Mouse (Mus musculus) limb, embryonic 15.5 days (tissue): ENCODE data around the gene Olfr874. TPM values are rescaled to one million over a fixed set of nuclear protein-coding genes. Genes with fewer than 3 reads are reported as not detected.

Experiments used
- ATAC-seq: fragments of 200-750 bp; cut with Nextera tagmentation; 2 replicates; pipeline ENCODE4 v1.8.0; 2017; ENCODE audit warnings: low read depth, moderate TSS enrichment; ENCODE audit not compliant: insufficient number of reproducible peaks, low FRiP score, low TSS enrichment
- H3K27ac ChIP-seq: fragments of 300-500 bp; sonication (generic); 2 replicates; pipeline ENCODE4 v1.5.1; 2015; ENCODE audit warnings: moderate library complexity, mild to moderate bottlenecking, inconsistent platforms
- H3K27me3 ChIP-seq: fragments of 300-500 bp; sonication (generic); 2 replicates; pipeline ENCODE4 v1.6.1; 2015; ENCODE audit warnings: inconsistent platforms
- H3K36me3 ChIP-seq: fragments of 300-500 bp; sonication (generic); 2 replicates; pipeline ENCODE4 v1.6.1; 2015; ENCODE audit warnings: inconsistent platforms
- H3K4me1 ChIP-seq: fragments of 300-500 bp; sonication (generic); 2 replicates; pipeline ENCODE4 v1.6.1; 2015; ENCODE audit warnings: inconsistent platforms
- H3K4me2 ChIP-seq: fragments of 300-500 bp; sonication (generic); 2 replicates; pipeline ENCODE4 v1.6.1; 2015; ENCODE audit warnings: mild to moderate bottlenecking, inconsistent platforms
- H3K4me3 ChIP-seq: fragments of 300-500 bp; sonication (generic); 2 replicates; pipeline ENCODE4 v1.5.1; 2015; ENCODE audit warnings: mild to moderate bottlenecking, inconsistent platforms
- H3K9ac ChIP-seq: fragments of 300-500 bp; sonication (generic); 2 replicates; pipeline ENCODE4 v1.6.1; 2015; ENCODE audit warnings: inconsistent platforms
- H3K9me3 ChIP-seq: fragments of 300-500 bp; sonication (generic); 2 replicates; pipeline ENCODE4 v1.6.1; 2016; ENCODE audit warnings: inconsistent platforms
- WGBS: fragments of 180-500 bp; shearing (Covaris S2); methylation state at CpG from one replicate; pipeline ENCODE4 v1.1.7; 2015; 5-methylcytosine and 5-hydroxymethylcytosine counted together
- polyA plus RNA-seq: library from polyadenylated mRNA; unstranded; fragments of >200 nt; fragmentation: Nextera tagmentation; extraction: Ambion mirVana; gene quantifications from 2 replicates; pipeline ENCODE4 v1.2.1, GENCODE M21; 2015

Gene Olfr874
- not detected in 2 replicates for polyA plus RNA-seq

DNA sequence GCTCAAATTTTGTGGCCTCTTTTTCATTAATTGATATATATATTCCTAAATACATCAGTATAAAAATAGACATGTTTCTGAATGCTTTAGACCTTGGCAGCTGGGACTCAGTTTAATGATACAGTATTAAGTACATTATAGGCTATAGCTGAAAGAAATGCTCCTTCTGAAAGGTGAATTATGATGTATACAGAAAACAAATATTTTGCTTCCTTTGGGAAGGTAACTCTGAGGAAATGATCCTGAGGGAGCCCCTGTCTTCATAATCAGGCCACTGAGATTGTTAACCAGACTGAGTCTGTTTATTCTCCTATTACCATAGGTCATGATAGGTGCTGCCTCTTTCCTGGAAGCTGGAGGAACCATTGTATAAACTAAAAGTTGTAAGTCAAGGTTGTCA, at the start of gene Olfr874:
Gene Olfr874, plus strand, starts transcription at position 301 of the 400 bp plus-strand sequence.
- H3K4me1 ChIP-seq: no peaks in the 10 kb centered on the region
- ATAC-seq: no peak
- no peak within 1 kb of the TSS for H3K9ac ChIP-seq
- no peak within 1 kb of the TSS for H3K27ac ChIP-seq
- H3K27me3 ChIP-seq: no peaks in the 10 kb centered on the region
- H3K4me2 ChIP-seq: no peak within 1 kb of the TSS
- no peaks in the 10 kb centered on the region for H3K9me3 ChIP-seq
- H3K4me3 ChIP-seq: no peak within 1 kb of the TSS
- H3K36me3 ChIP-seq: no peaks in the 10 kb centered on the region

DNA sequence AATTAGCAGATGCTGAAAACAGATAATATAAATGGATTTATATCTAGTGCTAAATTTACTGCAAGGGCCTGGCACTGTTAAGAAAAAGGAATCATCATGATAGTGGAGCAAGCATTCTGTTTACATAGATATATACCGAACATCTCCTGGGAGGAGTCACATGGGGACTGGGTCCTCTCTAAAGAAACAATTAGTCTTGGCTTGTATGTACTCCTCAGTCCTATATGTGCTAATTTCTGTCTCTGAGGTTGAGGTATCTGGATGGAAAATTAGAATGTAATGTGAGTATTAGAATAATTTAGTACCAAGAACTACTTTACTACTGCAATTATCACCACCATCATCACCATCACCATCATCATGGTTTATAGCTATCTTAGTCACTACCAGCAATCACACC, 28.8 kb upstream of the Olfr874 start, which contains the start of gene Olfr160:
Gene Olfr160, minus strand, starts transcription at position 101 of the 400 bp plus-strand sequence.
- H3K27me3 ChIP-seq: no peaks in the 10 kb centered on the region
- ATAC-seq: no peak
- 73% methylated on average over 1 of the region's 1 CpGs for WGBS
- no peaks in the 10 kb centered on the region for H3K9me3 ChIP-seq
- no peak within 1 kb of the TSS for H3K27ac ChIP-seq
- H3K4me3 ChIP-seq: no peak within 1 kb of the TSS
- H3K4me1 ChIP-seq: no peaks in the 10 kb centered on the region
- H3K36me3 ChIP-seq: no peaks in the 10 kb centered on the region
- H3K9ac ChIP-seq: no peak within 1 kb of the TSS
- no peak within 1 kb of the TSS for H3K4me2 ChIP-seq

DNA sequence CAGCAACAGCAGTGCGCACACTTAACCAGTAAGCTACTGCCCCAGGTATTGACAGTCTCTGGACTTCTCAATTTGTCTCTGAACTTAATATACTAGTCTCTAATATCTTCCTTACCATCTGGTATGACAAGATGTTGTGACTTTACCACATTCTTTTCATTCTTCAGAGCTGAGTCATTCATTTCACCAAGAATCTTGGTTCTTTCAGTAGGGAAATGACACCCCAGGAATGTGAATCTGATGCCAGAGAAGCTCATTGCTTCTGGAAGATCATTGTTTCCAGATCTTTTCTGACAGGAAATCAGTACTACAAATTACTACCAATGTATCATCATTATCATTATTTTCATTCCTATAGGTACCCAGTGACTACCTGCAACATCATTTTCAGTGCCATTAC, 10.6 kb upstream of the Olfr874 start:
- Histone ChIP-seq H3K4me2 (no peak overlapping the region), H3K27me3 (no peaks in the 10 kb centered on the region), H3K4me1 (no peaks in the 10 kb centered on the region), H3K9me3 (no peaks in the 10 kb centered on the region), H3K9ac (no peak overlapping the region), H3K27ac (no peak overlapping the region), H3K4me3 (no peak overlapping the region), H3K36me3 (no peaks in the 10 kb centered on the region)
- no peak for ATAC-seq
- 81% methylated on average over 1 of the region's 1 CpGs for WGBS

DNA sequence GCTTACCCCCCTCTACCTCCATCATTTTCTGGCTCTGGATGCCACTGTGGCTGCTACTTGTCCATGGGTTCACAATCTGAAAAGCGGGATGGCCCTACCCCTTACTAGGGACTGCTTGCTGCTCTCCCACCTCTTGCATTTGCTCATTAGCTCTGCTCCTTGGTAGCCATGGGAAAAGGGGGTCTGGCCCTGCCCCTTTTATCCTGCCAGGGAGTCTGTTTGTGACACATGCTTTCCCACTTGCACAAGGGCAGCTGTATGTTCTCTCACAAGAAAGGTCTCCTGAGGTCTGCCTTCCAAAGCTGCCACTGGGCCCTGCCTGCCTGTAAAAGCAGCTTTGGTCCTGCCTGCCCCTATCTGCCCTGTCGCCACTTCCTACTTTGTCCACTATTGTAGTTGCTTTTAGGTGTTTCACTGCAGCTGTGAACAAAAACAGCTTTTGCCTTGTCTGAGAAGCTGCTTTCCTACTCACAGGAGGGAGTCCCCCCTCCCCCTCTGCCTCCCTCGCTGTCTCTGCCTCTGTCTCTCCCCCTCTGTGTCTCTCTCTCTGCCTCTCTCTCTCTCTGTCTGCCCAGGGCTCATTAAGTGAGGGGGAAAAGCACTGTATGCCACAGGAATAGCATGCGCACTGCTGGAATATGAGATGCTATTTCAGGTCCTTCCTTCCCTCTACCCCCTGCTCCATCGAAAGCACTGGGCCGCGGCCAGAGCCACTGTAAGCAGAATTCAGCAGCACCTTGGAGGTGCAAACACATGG, 5.6 kb downstream of the Olfr874 start:
- H3K9me3 ChIP-seq: no peaks in the 10 kb centered on the region
- H3K9ac ChIP-seq: no peak overlapping the region
- no peaks in the 10 kb centered on the region for H3K36me3 ChIP-seq
- H3K4me3 ChIP-seq: no peak overlapping the region
- 33% methylated on average over 7 of the region's 7 CpGs for WGBS
- no peaks in the 10 kb centered on the region for H3K27me3 ChIP-seq
- no peak overlapping the region for H3K4me2 ChIP-seq
- no peak for ATAC-seq
- 0 out of 2 replicates have a peak, but pooled peaks cover 7% of the 10 kb centered on the region for H3K4me1 ChIP-seq
- no peak overlapping the region for H3K27ac ChIP-seq

DNA sequence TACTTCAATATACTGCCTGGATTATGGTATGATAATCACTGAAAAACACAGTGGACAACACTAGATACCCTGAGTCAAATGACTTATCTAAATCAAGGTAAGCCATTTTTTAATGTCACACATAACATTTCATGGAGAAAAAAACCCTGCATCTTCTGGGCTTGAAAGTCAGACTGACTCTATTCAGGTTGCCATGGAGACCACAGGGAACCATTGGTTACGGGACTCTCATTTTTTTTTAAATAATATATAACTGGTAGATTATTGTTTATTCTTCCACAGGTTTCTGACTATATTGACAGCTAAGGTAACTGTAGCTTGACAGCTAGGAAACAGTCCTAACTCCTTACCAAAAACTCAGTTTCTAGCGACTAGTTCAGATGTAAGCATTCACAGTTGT, 6.6 kb downstream of the Olfr874 start:
- no peaks in the 10 kb centered on the region for H3K27me3 ChIP-seq
- no peaks in the 10 kb centered on the region for H3K36me3 ChIP-seq
- no peak overlapping the region for H3K9ac ChIP-seq
- H3K4me3 ChIP-seq: no peak overlapping the region
- no peaks in the 10 kb centered on the region for H3K9me3 ChIP-seq
- H3K4me1 ChIP-seq: 0 out of 2 replicates have a peak, but pooled peaks cover 7% of the 10 kb centered on the region
- ATAC-seq: no peak
- WGBS: 77% methylated on average over 2 of the region's 2 CpGs
- no peak overlapping the region for H3K4me2 ChIP-seq
- no peak overlapping the region for H3K27ac ChIP-seq

DNA sequence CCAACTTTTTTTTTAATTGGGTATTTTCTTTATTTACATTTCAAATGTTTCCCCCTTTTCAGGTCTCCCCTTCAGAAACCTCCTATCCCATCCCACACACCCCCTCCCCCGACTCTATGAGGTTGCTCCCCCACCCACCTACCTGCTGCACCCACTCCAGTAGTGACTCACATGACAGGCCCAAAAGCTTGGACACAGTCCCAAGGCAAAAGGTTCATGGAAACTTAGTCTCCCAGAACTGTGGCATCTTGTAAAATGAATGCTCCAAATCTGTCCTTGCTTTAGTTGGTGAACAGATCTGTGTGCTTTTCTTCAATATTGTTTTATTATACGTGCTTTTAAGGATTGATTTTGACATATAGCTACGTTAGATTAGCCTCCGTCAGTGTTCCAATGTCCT, 7.1 kb downstream of the Olfr874 start:
- no peak for ATAC-seq
- Histone ChIP-seq H3K27me3 (no peaks in the 10 kb centered on the region), H3K9me3 (no peaks in the 10 kb centered on the region), H3K27ac (no peak overlapping the region), H3K4me1 (0 out of 2 replicates have a peak, but pooled peaks cover 7% of the 10 kb centered on the region), H3K4me2 (no peak overlapping the region), H3K4me3 (no peak overlapping the region), H3K36me3 (no peaks in the 10 kb centered on the region), H3K9ac (no peak overlapping the region)
- 65% methylated on average over 4 of the region's 4 CpGs for WGBS

DNA sequence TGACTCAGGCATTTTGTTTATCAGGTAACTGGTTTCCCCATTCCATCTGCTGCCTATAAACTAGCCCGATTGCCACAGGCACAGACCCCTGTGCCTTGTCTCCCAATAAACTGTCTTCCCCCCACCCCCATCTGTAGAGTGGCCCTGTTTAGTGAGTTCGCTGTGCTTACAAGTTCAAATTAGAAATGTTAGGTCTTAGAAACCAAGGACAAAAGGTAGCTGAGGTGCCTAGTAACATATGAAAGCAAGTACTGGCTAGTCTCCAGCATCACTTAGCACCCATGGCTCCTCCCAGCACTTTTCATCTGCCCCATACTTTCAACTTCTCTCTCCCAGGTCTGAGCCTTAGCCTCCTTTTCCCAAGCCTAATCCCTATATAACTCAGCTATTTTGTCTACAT, 16.8 kb downstream of the Olfr874 start:
- Histone ChIP-seq H3K9me3 (no peaks in the 10 kb centered on the region), H3K4me3 (no peak overlapping the region), H3K4me2 (no peak overlapping the region), H3K4me1 (no peaks in the 10 kb centered on the region), H3K27me3 (no peaks in the 10 kb centered on the region), H3K27ac (no peak overlapping the region), H3K36me3 (no peaks in the 10 kb centered on the region), H3K9ac (no peak overlapping the region)
- 51% methylated on average over 2 of the region's 2 CpGs for WGBS
- ATAC-seq: no peak

DNA sequence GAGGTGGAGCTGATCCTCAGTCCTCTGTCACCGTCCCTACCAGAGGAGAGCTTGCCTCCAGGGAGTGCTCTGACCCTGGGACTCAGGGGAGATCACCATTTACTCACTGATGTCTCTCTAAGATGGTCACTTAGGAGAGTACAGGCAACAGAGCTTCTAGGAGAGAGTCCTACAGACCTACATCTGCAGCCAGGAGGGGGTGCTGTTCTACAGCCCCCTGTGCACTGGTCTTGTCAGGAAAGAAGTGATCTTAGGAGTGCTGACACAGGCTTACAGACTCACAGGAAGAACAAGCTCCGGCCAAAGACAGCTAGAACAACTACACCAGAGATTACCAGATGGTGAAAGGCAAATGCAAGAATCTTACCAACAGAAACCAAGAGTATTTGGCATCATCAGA, 17.6 kb downstream of the Olfr874 start:
- 61% methylated on average over 2 of the region's 2 CpGs for WGBS
- H3K36me3 ChIP-seq: no peaks in the 10 kb centered on the region
- no peak overlapping the region for H3K9ac ChIP-seq
- no peak overlapping the region for H3K4me2 ChIP-seq
- no peak for ATAC-seq
- H3K4me3 ChIP-seq: no peak overlapping the region
- no peaks in the 10 kb centered on the region for H3K27me3 ChIP-seq
- no peak overlapping the region for H3K27ac ChIP-seq
- H3K4me1 ChIP-seq: no peaks in the 10 kb centered on the region
- H3K9me3 ChIP-seq: no peaks in the 10 kb centered on the region

DNA sequence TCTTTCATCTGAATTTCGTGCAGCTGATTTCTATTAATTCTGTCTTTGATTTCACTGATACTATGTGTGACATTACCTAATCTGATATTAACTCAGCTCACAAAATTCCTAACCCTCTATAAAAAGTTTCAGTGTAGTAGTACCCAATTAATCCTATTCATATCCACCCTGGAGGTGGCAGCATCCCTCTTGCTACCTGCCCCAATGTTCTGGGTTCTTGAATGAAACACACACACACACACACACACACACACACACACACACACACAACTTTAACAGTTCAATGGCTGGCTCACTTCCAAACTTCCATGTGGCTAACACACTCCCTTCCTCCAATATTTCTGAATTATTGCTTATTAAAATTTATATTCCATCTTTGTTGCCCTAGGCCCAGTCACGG, 25.8 kb downstream of the Olfr874 start:
- Histone ChIP-seq H3K4me1 (0 out of 2 replicates have a peak, but pooled peaks cover 3% of the 10 kb centered on the region), H3K27ac (no peak overlapping the region), H3K27me3 (no peaks in the 10 kb centered on the region), H3K9ac (no peak overlapping the region), H3K4me3 (no peak overlapping the region), H3K9me3 (no peaks in the 10 kb centered on the region), H3K36me3 (no peaks in the 10 kb centered on the region), H3K4me2 (no peak overlapping the region)
- no peak for ATAC-seq
- WGBS: 39% methylated on average over 2 of the region's 2 CpGs

DNA sequence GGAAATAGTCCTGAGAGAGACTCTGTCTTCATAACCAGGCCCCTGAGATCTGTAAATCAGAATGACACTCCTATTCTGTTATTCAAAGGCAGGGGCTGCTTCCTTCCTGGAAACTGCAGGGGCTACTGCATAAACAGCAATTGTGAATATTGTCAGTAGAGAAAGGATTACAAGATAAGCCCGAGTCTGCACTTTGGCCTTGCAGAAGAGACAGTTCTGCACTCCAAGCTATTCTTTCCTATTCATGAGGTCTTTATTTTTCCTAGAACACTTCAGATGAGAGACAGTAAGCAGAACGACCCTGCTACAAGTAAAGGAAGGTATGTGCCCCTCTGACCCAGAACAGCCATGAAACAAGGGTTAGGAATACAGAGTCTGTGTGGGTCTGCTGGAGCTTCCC, 26.9 kb downstream of the Olfr874 start, which contains the start of gene Olfr875:
Gene Olfr875, plus strand, starts transcription at position 99 of the 400 bp plus-strand sequence.
- Histone ChIP-seq H3K27me3 (no peaks in the 10 kb centered on the region), H3K9me3 (no peaks in the 10 kb centered on the region), H3K36me3 (no peaks in the 10 kb centered on the region), H3K4me2 (no peak within 1 kb of the TSS), H3K4me3 (no peak within 1 kb of the TSS), H3K27ac (no peak within 1 kb of the TSS), H3K9ac (no peak within 1 kb of the TSS), H3K4me1 (0 out of 2 replicates have a peak, but pooled peaks cover 3% of the 10 kb centered on the region)
- no peak for ATAC-seq
- 46% methylated on average over 2 of the region's 2 CpGs for WGBS

DNA sequence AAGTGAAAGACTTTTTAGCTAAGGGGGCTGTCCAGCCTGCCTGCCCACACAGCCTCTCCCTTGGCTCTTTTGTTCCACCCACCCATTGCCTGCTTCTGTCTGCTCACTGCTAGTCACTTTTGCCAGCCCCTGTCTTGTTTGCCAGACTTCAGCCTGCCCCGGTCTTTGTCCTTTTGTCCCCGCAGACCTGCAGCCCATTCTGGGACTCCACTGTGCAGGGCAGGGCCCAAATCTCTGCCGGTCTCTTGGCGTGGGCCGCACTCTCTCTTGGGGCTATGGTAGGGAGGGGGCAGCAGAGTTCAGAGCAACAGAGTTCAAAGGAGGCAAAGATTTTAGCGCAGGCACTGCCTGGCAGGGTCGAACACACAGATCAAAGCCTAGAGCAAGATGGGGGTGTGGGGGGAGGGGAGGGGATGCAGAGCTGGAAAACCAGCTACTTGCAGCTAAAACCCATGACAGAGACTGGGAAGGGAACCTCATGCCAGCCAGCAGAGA, 37.9 kb downstream of the Olfr874 start:
- Histone ChIP-seq H3K9ac (0 out of 2 replicates have a peak overlapping the region, but pooled peaks have one; percentile 12), H3K4me2 (peak overlapping the region; percentile 37), H3K36me3 (no peaks in the 10 kb centered on the region), H3K27me3 (no peaks in the 10 kb centered on the region), H3K9me3 (no peaks in the 10 kb centered on the region), H3K27ac (0 out of 2 replicates have a peak overlapping the region, but pooled peaks have one; percentile 23), H3K4me1 (peaks cover 7% of the 10 kb centered on the region; the same call in 1 of the 2 replicates), H3K4me3 (peak overlapping the region; percentile 22)
- 4% methylated on average over 7 of the region's 7 CpGs for WGBS
- peak; percentile 24; the same call in 1 of the 2 replicates for ATAC-seq
